17 mouse cellular contexts compared by ENCODE assay signal in the genomic region with DNA sequence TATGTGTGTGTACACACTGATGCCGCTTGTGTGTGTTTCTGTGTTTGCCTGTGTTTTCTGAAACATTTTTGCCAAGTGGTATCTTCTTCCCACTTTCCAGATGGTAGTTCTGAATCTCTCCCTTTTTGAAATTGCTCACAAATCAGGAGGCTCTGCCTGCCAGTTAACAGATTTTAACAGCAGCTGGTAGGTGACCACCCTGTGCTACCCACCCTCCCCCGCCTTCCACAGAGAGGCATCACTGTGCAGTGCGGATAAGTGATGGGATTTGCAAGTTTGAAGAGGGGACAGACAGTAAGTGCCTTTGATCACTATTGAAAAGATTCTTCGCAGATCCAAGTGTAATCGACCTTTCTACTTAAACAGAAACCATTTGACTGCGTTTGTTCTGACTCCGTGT.
DNase-seq lines count a peak whose midpoint lies in the region; ATAC-seq and TF ChIP-seq lines count a peak whose summit lies in the region.
"Had no signal": no experiment of that assay in that cellular context is flagged by ENCODE, and none has a peak within 500 bp of the region (broad histone marks: within the 10 kb centered on the region; RNA-seq: fewer than 3 reads in every experiment).

No protein-coding gene starts in this region.

- H3K27me3 ChIP-seq in hindbrain, postnatal 0 days (ENCODE audit: insufficient read depth, low read length), result no peaks in the 10 kb centered on the region
- no peaks in the 10 kb centered on the region for H3K27me3 ChIP-seq in hindbrain, embryonic 12.5 days
- no peaks in the 10 kb centered on the region for H3K27me3 ChIP-seq in forebrain, embryonic 14.5 days (replicated peaks; ENCODE audit: control insufficient read depth, insufficient read depth, low read length)
- H3K27me3 ChIP-seq: embryonic facial prominence, embryonic 15.5 days; heart, embryonic 15.5 days had no signal

- no peak for TF ChIP-seq CTCF in hindbrain, postnatal 0 days (IDR thresholded peaks at IDR 0.05; ENCODE audit: low read depth)

- no peak overlapping the region for H3K4me3 ChIP-seq in hindbrain, postnatal 0 days (ENCODE audit: low read length)
- no peak overlapping the region for H3K4me3 ChIP-seq in hindbrain, embryonic 12.5 days
- H3K4me3 ChIP-seq in forebrain, embryonic 14.5 days (ENCODE audit: low read depth, low read length), result no peak overlapping the region
- H3K4me3 ChIP-seq: embryonic facial prominence, embryonic 15.5 days; heart, embryonic 15.5 days; left cerebral cortex, adult 2 months; megakaryocyte, embryonic 14.5 days had no signal

- H3K4me2 ChIP-seq in hindbrain, postnatal 0 days (ENCODE audit: low read depth, low read length), result no peak overlapping the region
- H3K4me2 ChIP-seq in hindbrain, embryonic 12.5 days (replicated peaks), result no peak overlapping the region
- H3K4me2 ChIP-seq in forebrain, embryonic 14.5 days (ENCODE audit: low read length), result no peak overlapping the region
- H3K4me2 ChIP-seq: embryonic facial prominence, embryonic 15.5 days; heart, embryonic 15.5 days had no signal

- H3K27ac ChIP-seq in hindbrain, postnatal 0 days, result no peak overlapping the region
- no peak overlapping the region for H3K27ac ChIP-seq in hindbrain, embryonic 12.5 days
- H3K27ac ChIP-seq in forebrain, embryonic 14.5 days (ENCODE audit: low read depth, low read length), result no peak overlapping the region
- H3K27ac ChIP-seq: embryonic facial prominence, embryonic 15.5 days; heart, embryonic 15.5 days; left cerebral cortex, adult 2 months; liver, embryonic 14.5 days had no signal

- H3K36me3 ChIP-seq in hindbrain, postnatal 0 days (ENCODE audit: insufficient read depth, low read length), result no peaks in the 10 kb centered on the region
- no peaks in the 10 kb centered on the region for H3K36me3 ChIP-seq in hindbrain, embryonic 12.5 days
- H3K36me3 ChIP-seq in forebrain, embryonic 14.5 days (ENCODE audit: control insufficient read depth, insufficient read depth, low read length), result no peaks in the 10 kb centered on the region
- H3K36me3 ChIP-seq: embryonic facial prominence, embryonic 15.5 days; heart, embryonic 15.5 days had no signal

- 0 out of 2 replicates have a peak, but pooled peaks have one; percentile 38 for ATAC-seq in hindbrain, postnatal 0 days
- no peak for ATAC-seq in hindbrain, embryonic 12.5 days (ENCODE audit: low FRiP score)
- peak; percentile 81; the same call in 1 of the 2 replicates for ATAC-seq in forebrain, embryonic 14.5 days
- ATAC-seq: Patski had no signal

- H3K9ac ChIP-seq in hindbrain, postnatal 0 days (replicated peaks; ENCODE audit: low read length), result no peak overlapping the region
- no peak overlapping the region for H3K9ac ChIP-seq in hindbrain, embryonic 12.5 days
- no peak overlapping the region for H3K9ac ChIP-seq in forebrain, embryonic 14.5 days (ENCODE audit: low read length)
- H3K9ac ChIP-seq: embryonic facial prominence, embryonic 15.5 days; heart, embryonic 15.5 days; liver, embryonic 14.5 days had no signal

- no peaks in the 10 kb centered on the region for H3K9me3 ChIP-seq in hindbrain, postnatal 0 days (ENCODE audit: low read length)
- H3K9me3 ChIP-seq in hindbrain, embryonic 12.5 days (replicated peaks), result no peaks in the 10 kb centered on the region
- no peaks in the 10 kb centered on the region for H3K9me3 ChIP-seq in forebrain, embryonic 14.5 days (replicated peaks; ENCODE audit: control insufficient read depth, low read length)
- H3K9me3 ChIP-seq: embryonic facial prominence, embryonic 15.5 days; heart, embryonic 15.5 days had no signal

- H3K4me1 ChIP-seq in hindbrain, postnatal 0 days (ENCODE audit: insufficient read depth, low read length), result no peaks in the 10 kb centered on the region
- no peaks in the 10 kb centered on the region for H3K4me1 ChIP-seq in hindbrain, embryonic 12.5 days
- H3K4me1 ChIP-seq in forebrain, embryonic 14.5 days (ENCODE audit: control insufficient read depth, insufficient read depth, low read length), result peaks cover 2% of the 10 kb centered on the region; the same call in 1 of the 2 replicates
- H3K4me1 ChIP-seq: embryonic facial prominence, embryonic 15.5 days; heart, embryonic 15.5 days had no signal

- peak; percentile 23 for DNase-seq in hindbrain, postnatal 0 days (ENCODE audit: low spot score)
- DNase-seq in forebrain, embryonic 14.5 days (ENCODE audit: low spot score), result peak; percentile 47
- DNase-seq in layer of hippocampus, postnatal 10 days (ENCODE audit: low spot score in 2 of 2), result peak; percentile 32 to 50
- peak; percentile 47 to 54 for DNase-seq in right cerebral cortex, adult 2 months (ENCODE audit: low spot score in 2 of 2)
- no peak for DNase-seq in spleen, postnatal 10 days (ENCODE audit: low spot score in 2 of 2)
- no peak for DNase-seq in kidney, postnatal 4 days
- no peak for DNase-seq in thymus, adult 18-20 months
- DNase-seq: adrenal gland, postnatal 14 days; cerebellum, adult 11-12 months; gastrocnemius, postnatal 25 days had no signal

- WGBS in hindbrain, postnatal 0 days, result 40% methylated on average over 7 of the region's 7 CpGs
- WGBS in hindbrain, embryonic 12.5 days, result 52% methylated on average over 7 of the region's 7 CpGs
- WGBS in forebrain, embryonic 14.5 days, result 47% methylated on average over 7 of the region's 7 CpGs

Comparison
In these comparisons a context has a peak if more than half of its experiments do, and no peak if none do; other contexts are left out.
1. DNase-seq: peak in hindbrain, postnatal 0 days (single experiment), forebrain, embryonic 14.5 days (single experiment), layer of hippocampus, postnatal 10 days (2 of 2) and right cerebral cortex, adult 2 months (2 of 2); none in spleen, postnatal 10 days (0 of 2), kidney, postnatal 4 days (0 of 2) and thymus, adult 18-20 months (0 of 2).